Mouse (Mus musculus) heart, embryonic 14.5 days (tissue): ENCODE results near the gene Olfr224. TPM values are rescaled to one million over a fixed set of nuclear protein-coding genes. Genes with fewer than 3 reads are reported as not detected.

Source experiments
- ATAC-seq: fragments of 200-750 bp; cut with Nextera tagmentation; 2 replicates; pipeline ENCODE4 v1.8.0; 2017; ENCODE audit warnings: low read depth, moderate TSS enrichment; ENCODE audit not compliant: insufficient number of reproducible peaks, insufficient read depth, low FRiP score
- H3K27ac ChIP-seq, 2 experiments: fragments of 200-500 bp in 1 of 2; fragments of 300-500 bp in 1 of 2; sonication (generic) in 1 of 2; replicated peaks in 1 of 2; 2 replicates each; pipeline ENCODE4 v1.5.1; 2012 to 2014; ENCODE audit warnings: low read depth in 2 of 2, low read length in 2 of 2, control low read depth in 1 of 2, mild to moderate bottlenecking in 1 of 2, mixed read lengths in 1 of 2; ENCODE audit not compliant: control insufficient read depth in 1 of 2, insufficient read depth in 1 of 2
- H3K27me3 ChIP-seq: fragments of 300-500 bp; sonication (generic); 2 replicates; pipeline ENCODE4 v1.6.1; 2014; ENCODE audit warnings: mild to moderate bottlenecking, low read length, control low read depth; ENCODE audit not compliant: control insufficient read depth, insufficient read depth
- H3K36me3 ChIP-seq: fragments of 300-500 bp; sonication (generic); 2 replicates; pipeline ENCODE4 v1.6.1; 2014; ENCODE audit warnings: mild to moderate bottlenecking, control low read depth, low read length, mixed read lengths; ENCODE audit not compliant: control insufficient read depth, insufficient read depth
- H3K4me1 ChIP-seq, 2 experiments: fragments of 200-500 bp in 1 of 2; fragments of 300-500 bp in 1 of 2; sonication (generic) in 1 of 2; 2 replicates each; pipeline ENCODE4 v1.6.1; 2012 to 2014; ENCODE audit warnings: low read length in 2 of 2, control low read depth in 1 of 2, mixed read lengths in 1 of 2; ENCODE audit not compliant: control insufficient read depth in 2 of 2, insufficient read depth in 2 of 2
- H3K4me2 ChIP-seq: fragments of 300-500 bp; sonication (generic); 2 replicates; pipeline ENCODE4 v1.6.1; 2014; ENCODE audit warnings: mild to moderate bottlenecking, low read length
- H3K4me3 ChIP-seq, 2 experiments: fragments of 200-500 bp in 1 of 2; fragments of 300-500 bp in 1 of 2; sonication (generic) in 1 of 2; 2 replicates each; pipeline ENCODE4 v1.5.1; 2012 to 2014; ENCODE audit warnings: low read length in 2 of 2, mild to moderate bottlenecking in 2 of 2, control low read depth in 1 of 2, low read depth in 1 of 2, moderate library complexity in 1 of 2; ENCODE audit not compliant: control insufficient read depth in 1 of 2, insufficient read depth in 1 of 2
- H3K9ac ChIP-seq: fragments of 300-500 bp; sonication (generic); 2 replicates; pipeline ENCODE4 v1.6.1; 2014; ENCODE audit warnings: mild to moderate bottlenecking, low read length
- H3K9me3 ChIP-seq: fragments of 300-500 bp; sonication (generic); 2 replicates; pipeline ENCODE4 v1.6.1; 2016; ENCODE audit warnings: low read length, control low read depth; ENCODE audit not compliant: control insufficient read depth
- WGBS: fragments of 180-500 bp; shearing (Covaris S2); extraction: QIAGEN DNeasy Blood & Tissue Kit; methylation state at CpG from one replicate; pipeline ENCODE4 v1.1.7; 2014; 5-methylcytosine and 5-hydroxymethylcytosine counted together
- polyA plus RNA-seq: library from polyadenylated mRNA; unstranded; fragments of >200 nt; fragmentation: Nextera tagmentation; extraction: Ambion mirVana; gene quantifications from 2 replicates; pipeline ENCODE4 v1.2.1, GENCODE M21; 2014

Gene Olfr224
- polyA plus RNA-seq, result not detected in 2 replicates

DNA sequence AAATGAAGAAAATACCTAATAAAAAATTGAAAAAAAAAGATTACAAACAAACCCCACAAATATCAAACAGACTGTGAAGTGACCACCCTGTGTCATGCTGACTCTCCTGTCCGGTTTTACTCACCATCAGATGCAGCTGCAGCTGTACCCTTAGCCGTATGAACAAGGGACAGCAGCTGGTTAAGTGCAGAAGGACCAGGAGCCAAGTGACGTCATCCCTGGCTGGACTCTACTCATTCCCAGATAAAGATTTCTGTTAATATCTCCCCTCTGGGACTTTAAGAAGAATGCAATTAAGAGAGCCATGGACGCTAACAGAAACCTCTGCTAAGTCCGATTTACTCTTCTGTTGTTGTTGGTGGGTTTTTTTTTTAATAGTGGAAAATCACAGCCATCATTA is at the start of gene Olfr224:
TSS of gene Olfr224 (minus strand) at position 149 of the 400 bp plus-strand sequence.
- no peak within 1 kb of the TSS for H3K4me2 ChIP-seq
- H3K9me3 ChIP-seq, result no peaks in the 10 kb centered on the region
- no peak for ATAC-seq
- H3K9ac ChIP-seq, result no peak within 1 kb of the TSS
- no peaks in the 10 kb centered on the region for H3K4me1 ChIP-seq
- no peaks in the 10 kb centered on the region for H3K27me3 ChIP-seq
- 53% methylated on average over 5 of the region's 5 CpGs for WGBS
- no peaks in the 10 kb centered on the region for H3K36me3 ChIP-seq
- no peak within 1 kb of the TSS for H3K4me3 ChIP-seq
- no peak within 1 kb of the TSS for H3K27ac ChIP-seq

DNA sequence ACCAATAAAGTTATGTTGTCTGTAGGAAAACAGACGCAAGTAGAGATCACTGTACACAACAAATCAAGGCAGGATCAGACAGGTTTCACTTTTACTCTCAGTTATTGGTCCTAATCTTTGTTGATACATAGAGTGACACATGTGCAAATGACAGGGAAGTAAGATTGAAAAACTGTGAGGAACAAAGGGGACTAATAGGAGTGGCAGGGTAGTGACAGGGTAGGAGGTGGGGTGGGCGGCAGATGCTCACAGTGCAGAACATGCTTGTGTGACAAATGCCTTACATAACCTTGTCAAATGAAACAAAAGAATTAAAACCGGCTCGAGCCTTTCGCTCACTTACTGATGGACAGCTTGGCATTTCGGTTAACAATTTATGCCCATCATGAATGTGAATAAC is 48.4 kb upstream of the Olfr224 start:
- Histone ChIP-seq H3K36me3 (no peaks in the 10 kb centered on the region), H3K27me3 (no peaks in the 10 kb centered on the region), H3K27ac (no peak overlapping the region), H3K4me2 (no peak overlapping the region), H3K9me3 (no peaks in the 10 kb centered on the region), H3K4me1 (no peaks in the 10 kb centered on the region), H3K9ac (no peak overlapping the region), H3K4me3 (no peak overlapping the region)
- no peak for ATAC-seq
- WGBS, result 65% methylated on average over 6 of the region's 6 CpGs

DNA sequence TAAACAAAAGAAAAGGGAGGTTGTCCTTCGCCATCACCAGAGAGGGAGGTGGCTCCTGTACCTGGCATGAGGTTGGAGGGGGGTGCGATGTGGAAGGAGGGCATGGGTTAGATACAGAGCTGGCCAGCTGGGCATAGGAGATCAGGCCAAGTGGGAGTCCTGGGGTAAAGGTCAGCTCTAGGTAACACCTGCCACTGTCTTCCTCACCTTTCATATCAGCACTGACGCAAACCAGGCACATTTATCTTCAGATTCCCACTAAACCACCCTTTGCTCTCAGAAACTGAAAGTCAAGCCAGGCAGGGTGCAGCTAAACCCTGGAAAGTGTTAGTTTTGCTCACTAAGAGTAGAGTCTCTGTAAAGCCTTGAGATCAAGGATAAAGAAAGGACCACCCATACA is 48.0 kb upstream of the Olfr224 start:
- no peaks in the 10 kb centered on the region for H3K9me3 ChIP-seq
- no peak overlapping the region for H3K4me2 ChIP-seq
- no peaks in the 10 kb centered on the region for H3K4me1 ChIP-seq
- H3K9ac ChIP-seq, result no peak overlapping the region
- 34% methylated on average over 3 of the region's 3 CpGs for WGBS
- no peak overlapping the region for H3K27ac ChIP-seq
- ATAC-seq, result no peak
- no peaks in the 10 kb centered on the region for H3K27me3 ChIP-seq
- no peaks in the 10 kb centered on the region for H3K36me3 ChIP-seq
- H3K4me3 ChIP-seq, result no peak overlapping the region

DNA sequence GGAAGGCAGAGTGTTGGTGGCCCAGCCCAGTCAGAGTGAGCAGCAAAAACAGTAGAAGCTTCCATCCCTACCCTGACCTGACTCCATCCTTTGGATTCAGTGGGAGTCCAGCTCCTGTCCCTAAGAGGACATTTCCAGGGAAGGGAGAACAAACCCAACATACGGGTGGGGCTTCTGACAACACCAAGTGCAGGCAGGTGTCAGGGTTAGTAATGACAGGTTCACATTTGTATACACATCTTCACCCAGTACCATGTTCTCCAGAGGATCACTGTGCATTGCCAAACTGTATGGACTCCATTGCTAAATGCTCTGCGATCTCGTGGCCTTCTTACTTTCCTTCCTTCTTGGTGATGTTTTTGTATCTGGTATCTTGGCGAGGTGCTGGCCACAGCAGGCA is 45.6 kb upstream of the Olfr224 start, which contains the start of gene 2210407C18Rik:
TSS of gene 2210407C18Rik (minus strand) at position 101 of the 400 bp plus-strand sequence.
- no peaks in the 10 kb centered on the region for H3K9me3 ChIP-seq
- no peak for ATAC-seq

DNA sequence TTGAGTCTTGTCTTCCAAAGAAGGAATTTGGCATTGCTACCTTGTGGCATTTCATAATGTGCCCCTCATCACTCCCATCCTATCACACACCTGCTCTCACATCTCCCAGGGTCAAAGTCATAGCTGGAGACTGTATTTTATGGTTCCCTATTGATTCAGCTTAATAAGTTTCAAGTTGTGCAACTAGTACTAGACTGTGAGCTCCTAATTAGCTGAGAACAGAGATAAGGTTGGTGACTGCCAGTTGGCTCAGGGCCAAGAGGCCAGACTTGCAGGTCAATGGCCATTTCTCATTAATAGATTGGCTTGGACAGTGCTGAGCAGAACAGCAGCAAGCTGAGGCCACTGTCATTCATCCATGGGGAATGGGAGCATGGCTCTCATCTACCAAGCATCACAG is 44.2 kb upstream of the Olfr224 start:
- Histone ChIP-seq H3K27ac (no peak overlapping the region), H3K4me1 (no peaks in the 10 kb centered on the region), H3K27me3 (no peaks in the 10 kb centered on the region; the same call in 1 of the 2 replicates), H3K9me3 (no peaks in the 10 kb centered on the region), H3K36me3 (no peaks in the 10 kb centered on the region), H3K4me3 (no peak overlapping the region), H3K9ac (no peak overlapping the region), H3K4me2 (no peak overlapping the region)
- no peak for ATAC-seq

More for the DNA sequence above, 45.6 kb upstream of the Olfr224 start, which contains the start of gene 2210407C18Rik:
- WGBS, result 83% methylated on average over 4 of the region's 4 CpGs
- H3K36me3 ChIP-seq, result no peaks in the 10 kb centered on the region
- H3K4me2 ChIP-seq, result no peak within 1 kb of the TSS
- H3K4me3 ChIP-seq, result no peak within 1 kb of the TSS
- H3K4me1 ChIP-seq, result no peaks in the 10 kb centered on the region
- no peak within 1 kb of the TSS for H3K27ac ChIP-seq
- H3K27me3 ChIP-seq, result no peaks in the 10 kb centered on the region; the same call in 1 of the 2 replicates
- no peak within 1 kb of the TSS for H3K9ac ChIP-seq

DNA sequence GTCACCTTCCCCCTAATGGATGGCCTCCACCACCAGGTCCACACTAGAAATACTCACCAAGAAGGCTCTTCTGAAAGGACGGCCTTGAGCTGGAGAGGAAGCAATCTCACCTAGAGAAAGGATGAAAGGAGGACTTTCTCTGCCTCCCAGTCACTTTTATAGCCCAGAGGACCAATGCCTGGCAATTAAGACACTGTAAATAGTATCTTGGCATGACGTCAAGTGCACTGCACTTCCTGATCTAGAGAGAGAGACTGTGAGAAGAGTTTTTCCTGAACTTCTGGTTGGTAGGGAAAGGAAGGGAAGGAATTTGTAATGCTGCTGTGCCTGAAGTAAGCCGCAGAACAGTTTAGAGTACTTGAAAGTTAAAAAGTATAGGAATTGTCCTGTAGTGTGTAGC is 43.0 kb upstream of the Olfr224 start:
- Histone ChIP-seq H3K27me3 (no peaks in the 10 kb centered on the region; the same call in 1 of the 2 replicates), H3K9ac (no peak overlapping the region), H3K9me3 (no peaks in the 10 kb centered on the region), H3K36me3 (no peaks in the 10 kb centered on the region), H3K27ac (no peak overlapping the region), H3K4me3 (no peak overlapping the region), H3K4me2 (no peak overlapping the region), H3K4me1 (no peaks in the 10 kb centered on the region)
- 63% methylated on average over 3 of the region's 3 CpGs for WGBS
- ATAC-seq, result no peak

DNA sequence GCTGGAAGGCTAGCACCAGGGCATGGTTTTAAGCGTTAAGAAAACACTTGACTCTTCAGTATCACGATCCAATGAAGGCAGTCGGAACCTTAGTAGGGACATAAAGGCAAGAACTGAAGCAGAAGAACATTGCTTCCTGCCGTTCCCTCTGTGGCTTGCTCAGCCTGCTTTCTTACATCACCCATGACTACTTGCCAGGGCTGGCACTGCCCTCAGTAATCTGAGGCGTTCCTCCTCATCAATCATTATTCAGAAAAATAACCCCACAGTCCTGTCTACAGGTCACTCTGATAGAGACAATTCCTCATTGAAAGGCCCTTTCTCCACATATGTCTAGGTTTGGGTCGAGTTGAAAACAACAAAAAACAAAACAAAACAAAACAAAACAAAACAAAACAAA is 36.7 kb upstream of the Olfr224 start:
- 77% methylated on average over 6 of the region's 6 CpGs for WGBS
- H3K9me3 ChIP-seq, result no peaks in the 10 kb centered on the region
- H3K4me3 ChIP-seq, result no peak overlapping the region
- no peak overlapping the region for H3K4me2 ChIP-seq
- no peaks in the 10 kb centered on the region for H3K27me3 ChIP-seq
- no peak overlapping the region for H3K9ac ChIP-seq
- H3K4me1 ChIP-seq, result no peaks in the 10 kb centered on the region
- no peaks in the 10 kb centered on the region for H3K36me3 ChIP-seq
- ATAC-seq, result no peak
- no peak overlapping the region for H3K27ac ChIP-seq

DNA sequence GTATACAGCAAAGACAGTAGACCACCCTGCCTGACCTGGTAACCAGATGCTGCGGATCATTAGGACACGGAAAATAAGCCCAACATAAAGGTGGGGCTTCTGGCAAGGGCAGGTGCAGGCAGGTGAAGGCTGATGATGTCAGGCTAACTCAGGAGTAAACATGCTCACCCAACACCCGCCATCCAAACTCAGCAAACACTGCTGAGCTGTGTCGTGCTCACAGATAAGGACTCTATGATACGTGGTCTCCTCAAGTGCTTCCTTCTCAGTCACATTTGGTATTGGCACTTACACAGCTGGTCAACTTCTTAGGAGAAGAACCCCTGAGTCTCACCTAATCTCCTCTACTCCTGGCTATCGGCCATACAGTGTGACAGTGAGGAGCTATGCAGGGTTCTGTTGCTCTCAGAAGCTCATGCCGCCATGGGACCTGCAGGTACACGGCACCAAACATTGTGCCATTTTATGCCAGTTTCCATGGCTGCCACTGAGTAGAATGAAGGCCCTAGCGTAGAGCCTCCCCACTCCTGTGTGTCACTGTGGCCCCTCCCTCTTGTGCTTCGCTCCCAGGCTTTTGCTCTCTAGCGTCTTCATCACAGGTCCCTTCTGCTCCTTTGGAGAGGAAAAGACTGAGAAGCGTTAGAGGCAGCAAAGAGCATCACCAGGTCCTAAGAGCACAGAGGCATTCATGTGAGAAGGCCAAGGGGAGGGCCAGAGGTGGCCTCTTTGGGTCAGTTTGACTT is 36.0 kb upstream of the Olfr224 start:
- WGBS, result 72% methylated on average over 12 of the region's 12 CpGs
- no peak for ATAC-seq

More for the DNA sequence above, 36.0 kb upstream of the Olfr224 start:
- H3K27me3 ChIP-seq, result no peaks in the 10 kb centered on the region
- no peaks in the 10 kb centered on the region for H3K9me3 ChIP-seq
- no peak overlapping the region for H3K4me3 ChIP-seq
- no peak overlapping the region for H3K9ac ChIP-seq
- H3K27ac ChIP-seq, result no peak overlapping the region
- no peaks in the 10 kb centered on the region for H3K4me1 ChIP-seq
- H3K36me3 ChIP-seq, result no peaks in the 10 kb centered on the region
- no peak overlapping the region for H3K4me2 ChIP-seq
